Mouse (Mus musculus) layer of hippocampus, adult 2 months (tissue): ENCODE measurements around the gene Ceacam9. TPM values are rescaled to one million over a fixed set of nuclear protein-coding genes. Genes with fewer than 3 reads are reported as not detected.

Source experiments
- DNase-seq, 2 experiments: peaks; one replicate each; pipeline ENCODE4 v3.0.0; 2022; ENCODE audit warnings: low spot score in 2 of 2
- H3K27ac ChIP-seq: fragments of 200-600 bp; 2 replicates; pipeline ENCODE4 v1.8.1; 2022
- H3K4me3 ChIP-seq: fragments of 200-600 bp; 2 replicates; pipeline ENCODE4 v1.8.1; 2022; ENCODE audit warnings: mild to moderate bottlenecking
- CTCF ChIP-seq: fragments of 200-600 bp; conservative IDR thresholded peaks from 2 replicates; pipeline ENCODE4 v1.8.1; 2022; ENCODE audit warnings: antibody characterized with exemption, mild to moderate bottlenecking, moderate library complexity
- total RNA-seq, 2 experiments: library from RNA; stranded (reverse); gene quantifications; 2 replicates each; pipeline ENCODE4 v1.2.3; 2021

Ceacam9 gene
- total RNA-seq, 2 experiments from 2014 or later: not detected

GRCm38 (mm10) chr7:16758872-16759574, 37.3 kb downstream of the Ceacam9 start:
- peak in 1 of 2 experiments; percentile 44 for DNase-seq
- Histone ChIP-seq H3K4me3 (no peak overlapping the region), H3K27ac (no peak overlapping the region)
- no peak for TF ChIP-seq CTCF

DNA sequence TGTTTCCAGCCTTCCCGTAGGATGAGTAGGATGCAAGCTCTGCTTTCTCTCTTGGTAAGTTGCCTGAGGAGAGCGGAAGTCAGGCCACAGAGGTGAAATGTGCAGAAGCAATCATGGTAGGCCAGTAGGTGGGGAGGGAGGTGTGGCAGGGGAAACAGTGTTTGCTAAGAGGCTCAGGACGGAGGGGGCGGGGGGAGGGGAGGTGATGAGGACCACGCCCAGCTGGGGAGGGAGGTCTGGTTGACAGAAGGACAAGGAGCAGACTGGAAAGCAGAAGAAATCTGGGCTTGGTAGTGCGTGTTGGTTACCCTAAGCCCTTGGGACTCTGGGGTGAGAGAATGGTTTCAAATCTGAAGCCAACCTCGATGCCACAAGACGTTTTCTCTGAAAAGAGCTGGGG, 38.6 kb downstream of the Ceacam9 start:
- Histone ChIP-seq H3K4me3 (no peak overlapping the region), H3K27ac (no peak overlapping the region)
- DNase-seq: no peak
- no peak for TF ChIP-seq CTCF

GRCm38 (mm10) chr7:16761005-16761481, 39.3 kb downstream of the Ceacam9 start:
- no peak for DNase-seq
- H3K4me3 ChIP-seq: no peak overlapping the region
- TF ChIP-seq CTCF: no peak
- no peak overlapping the region for H3K27ac ChIP-seq

DNA sequence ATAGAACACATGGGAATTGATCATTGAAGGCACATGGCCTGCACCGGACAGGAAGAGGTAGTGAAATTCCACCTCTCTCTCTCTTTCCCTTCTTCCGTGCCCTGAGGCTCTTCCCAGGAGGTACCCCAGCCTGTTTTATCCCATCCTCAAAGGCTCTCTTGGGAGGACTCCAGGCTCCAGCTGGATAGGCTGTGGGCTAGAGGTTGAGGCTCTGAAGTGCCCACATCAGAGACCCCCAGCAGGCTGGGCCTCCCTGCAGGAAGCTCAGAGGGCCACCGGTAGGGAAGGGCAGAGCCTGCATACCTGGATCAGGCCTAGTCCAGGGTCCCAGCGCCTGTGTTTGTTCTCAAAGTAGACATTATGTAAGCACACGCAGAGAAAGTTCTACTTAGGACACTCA, 39.9 kb downstream of the Ceacam9 start:
- Histone ChIP-seq H3K4me3 (no peak overlapping the region), H3K27ac (0 out of 2 replicates have a peak overlapping the region, but pooled peaks have one; percentile 18)
- no peak for DNase-seq
- no peak for TF ChIP-seq CTCF

DNA sequence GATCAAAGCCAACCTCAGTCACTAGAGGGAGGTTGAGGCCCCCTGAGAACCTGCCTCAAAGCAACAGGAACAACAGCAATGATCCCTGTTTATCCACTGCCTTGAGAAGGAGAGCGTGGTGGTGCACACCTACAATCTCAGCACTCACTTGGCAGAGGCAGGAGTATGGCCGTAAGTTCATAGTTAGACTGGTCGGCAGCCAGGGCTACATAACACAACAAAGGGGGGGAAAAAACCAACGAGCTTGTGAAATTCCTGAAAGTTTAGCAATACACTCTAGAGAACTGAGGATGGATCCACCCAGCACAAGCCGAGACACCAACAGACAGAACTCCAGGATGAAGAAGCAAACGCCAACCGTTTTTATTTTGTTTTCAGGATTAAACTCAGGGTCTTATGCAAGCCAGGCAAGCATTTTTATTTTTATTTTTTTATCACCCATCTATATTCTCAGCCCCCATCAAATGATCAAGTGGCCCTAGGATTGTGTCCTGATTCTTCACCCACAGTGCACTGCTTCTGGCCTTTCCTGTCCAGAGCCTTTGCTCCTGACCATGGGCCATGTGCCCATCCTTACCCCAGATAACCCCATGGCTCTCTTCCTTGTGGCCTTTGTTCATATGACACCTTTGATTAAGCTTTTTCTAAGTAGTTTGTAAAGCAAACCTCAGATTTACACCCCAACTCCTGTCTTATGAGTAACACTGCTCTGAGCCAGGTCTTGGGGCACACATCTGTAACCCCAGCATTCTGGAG, 41.9 kb downstream of the Ceacam9 start:
- TF ChIP-seq CTCF: no peak
- no peak overlapping the region for H3K27ac ChIP-seq
- no peak for DNase-seq
- H3K4me3 ChIP-seq: no peak overlapping the region

DNA sequence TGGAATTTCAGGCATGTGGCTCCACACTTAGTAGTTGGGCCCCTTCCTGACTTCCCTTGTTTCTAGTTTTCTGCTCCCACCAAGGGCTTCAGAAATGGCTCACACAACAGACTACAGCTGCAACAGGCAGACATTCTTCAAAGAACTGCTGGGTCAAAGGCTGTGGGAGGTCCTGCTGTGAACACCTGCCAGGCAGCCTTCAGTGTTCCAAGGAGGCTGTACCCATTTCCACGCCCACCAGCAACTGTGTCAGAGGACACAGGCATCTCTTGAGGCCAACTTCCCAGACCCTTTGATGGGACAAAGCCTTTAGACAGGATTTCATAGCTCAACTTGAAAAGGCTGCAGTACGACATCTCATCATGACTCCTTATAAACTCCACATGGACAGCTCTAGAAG, 44.7 kb downstream of the Ceacam9 start:
- no peak overlapping the region for H3K27ac ChIP-seq
- no peak for DNase-seq
- TF ChIP-seq CTCF: no peak
- no peak overlapping the region for H3K4me3 ChIP-seq

Other genes with a start within 250 kb of the Ceacam9 start
- gene Npas1, start 244.2 kb upstream of the Ceacam9 start, total RNA-seq: 10 to 100 TPM; 16.1 to 18.4 TPM
- 100 to 1,000 TPM; 124 to 128 TPM for gene Arhgap35, start 106.9 kb upstream of the Ceacam9 start, total RNA-seq
- gene Ceacam15, start 46.2 kb upstream of the Ceacam9 start, total RNA-seq: not detected
- gene Ap2s1, start 16.5 kb downstream of the Ceacam9 start, total RNA-seq: 100 to 1,000 TPM; 237 to 271 TPM
- gene Slc1a5, start 59.4 kb downstream of the Ceacam9 start, total RNA-seq: 1 to 10 TPM; 3.5 to 4.7 TPM
- 100 to 1,000 TPM; 286 to 314 TPM for gene Strn4, start 94.0 kb downstream of the Ceacam9 start, total RNA-seq
- gene Fkrp, start 94.8 kb downstream of the Ceacam9 start, total RNA-seq: 10 to 100 TPM; 46.7 to 49.5 TPM
- 1 to 10 TPM; 6.5 to 7.3 TPM for gene Prkd2, start 121.0 kb downstream of the Ceacam9 start, total RNA-seq
- 100 to 1,000 TPM; 154 to 156 TPM for gene Dact3, start 153.4 kb downstream of the Ceacam9 start, total RNA-seq
- gene Gng8, start 169.9 kb downstream of the Ceacam9 start, total RNA-seq: 1 to 10 TPM; 1.9 to 4.0 TPM
- gene Ptgir, start 184.6 kb downstream of the Ceacam9 start, total RNA-seq: under 1 TPM; 0.10 to 0.20 TPM
- gene Calm3, start 202.2 kb downstream of the Ceacam9 start, total RNA-seq: 1,000 to 10,000 TPM; 2,074 to 2,160 TPM
- 100 to 1,000 TPM; 348 to 373 TPM for gene Pnmal2, start 222.8 kb downstream of the Ceacam9 start, total RNA-seq
- 100 to 1,000 TPM; 103 to 121 TPM for gene Pnmal1, start 237.8 kb downstream of the Ceacam9 start, total RNA-seq